In the genomic region with DNA sequence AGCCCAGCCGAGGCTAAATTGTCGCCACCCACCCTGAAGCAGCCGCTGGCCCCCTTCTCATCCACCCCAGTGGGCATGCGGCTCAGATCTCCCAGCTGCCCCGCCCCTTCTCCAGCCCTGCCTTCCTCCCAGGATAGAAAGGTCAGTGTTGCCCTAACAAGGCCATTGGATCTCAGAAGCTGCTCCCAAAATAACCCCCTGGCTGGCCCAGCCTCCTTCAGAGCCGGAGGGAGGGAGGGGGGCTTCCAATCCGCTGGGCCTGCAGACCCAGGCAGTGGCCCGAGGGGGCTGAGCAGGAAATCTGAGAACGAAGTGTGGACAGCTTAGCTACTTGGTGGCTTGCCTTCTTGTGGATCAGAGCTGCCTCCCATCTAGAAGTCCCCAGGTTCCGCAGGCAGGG, we compare ENCODE assay signal across 7 mouse cellular contexts. TPM values are rescaled to one million over a fixed set of nuclear protein-coding genes. Genes with fewer than 3 reads are reported as not detected.
A peak's percentile ranks its signal among the peaks of the same experiment; 100 is the strongest.
DNase-seq lines count a peak whose midpoint lies in the region; ATAC-seq and TF ChIP-seq lines count a peak whose summit lies in the region.

Jph2 (minus strand) TSS at position 89 of the 400 bp plus-strand sequence.

- peak within 1 kb of the TSS; percentile 80 for H3K4me2 ChIP-seq in heart, embryonic 14.5 days (ENCODE audit: low read length)
- H3K4me2 ChIP-seq in limb, embryonic 15.5 days, result peak within 1 kb of the TSS; percentile 32

- H3K27ac ChIP-seq in heart, embryonic 14.5 days (replicated peaks in 1 of 2; ENCODE audit: control insufficient read depth in 1 of 2, insufficient read depth in 1 of 2, low read depth in 2 of 2, low read length in 2 of 2), result peak within 1 kb of the TSS; percentile 95 to 98
- H3K27ac ChIP-seq in limb, embryonic 15.5 days, result 0 out of 2 replicates have a peak within 1 kb of the TSS, but pooled peaks have one; percentile 27
- H3K27ac ChIP-seq in small intestine, adult 2 months (ENCODE audit: insufficient read depth, low read depth, low read length), result peak within 1 kb of the TSS; percentile 56

- peak; percentile 87 for ATAC-seq in heart, embryonic 14.5 days (ENCODE audit: insufficient number of reproducible peaks, insufficient read depth, low FRiP score, low read depth)
- peak; percentile 59; the same call in 1 of the 2 replicates for ATAC-seq in limb, embryonic 15.5 days (ENCODE audit: insufficient number of reproducible peaks, low FRiP score, low TSS enrichment, low read depth)
- ATAC-seq in erythroblast, adult 5-6 weeks (replicated peaks; ENCODE audit: low FRiP score, poor library complexity, severe bottlenecking), result no peak

- H3K36me3 ChIP-seq in heart, embryonic 14.5 days (ENCODE audit: control insufficient read depth, insufficient read depth, low read length), result no peaks in the 10 kb centered on the region
- no peaks in the 10 kb centered on the region for H3K36me3 ChIP-seq in limb, embryonic 15.5 days
- no peaks in the 10 kb centered on the region for H3K36me3 ChIP-seq in small intestine, adult 2 months (ENCODE audit: control insufficient read depth, insufficient read depth, low read length)

- peak within 1 kb of the TSS; percentile 76 to 91 for H3K4me3 ChIP-seq in heart, embryonic 14.5 days (ENCODE audit: control insufficient read depth in 1 of 2, insufficient read depth in 1 of 2, low read depth in 1 of 2, low read length in 2 of 2)
- H3K4me3 ChIP-seq in limb, embryonic 15.5 days, result peak within 1 kb of the TSS; percentile 15
- peak within 1 kb of the TSS; percentile 59 for H3K4me3 ChIP-seq in small intestine, adult 2 months (ENCODE audit: low read depth, low read length)

- no peak for TF ChIP-seq CTCF in small intestine, adult 2 months (IDR thresholded peaks at IDR 0.05; ENCODE audit: extremely low read depth, insufficient read length, insufficient replicate concordance, low read depth, low read length)

- H3K4me1 ChIP-seq in heart, embryonic 14.5 days (ENCODE audit: control insufficient read depth in 2 of 2, insufficient read depth in 2 of 2, low read length in 2 of 2), result peaks cover 14 to 18% of the 10 kb centered on the region in 2 experiments
- peaks cover 14% of the 10 kb centered on the region for H3K4me1 ChIP-seq in limb, embryonic 15.5 days
- no peaks in the 10 kb centered on the region for H3K4me1 ChIP-seq in small intestine, adult 2 months (ENCODE audit: control insufficient read depth, insufficient read depth, insufficient read length, low read length)

- DNase-seq in adrenal gland, adult 8-10 months, result peak; percentile 33
- DNase-seq in embryo, embryonic 11.5 days (ENCODE audit: low read depth, low spot score), result peak; percentile 26
- DNase-seq in thymus, postnatal 25 days, result no peak

- no peaks in the 10 kb centered on the region for H3K9me3 ChIP-seq in heart, embryonic 14.5 days (ENCODE audit: control insufficient read depth, low read length)
- H3K9me3 ChIP-seq in limb, embryonic 15.5 days, result no peaks in the 10 kb centered on the region

- WGBS in heart, embryonic 14.5 days, result 1% methylated on average over 10 of the region's 10 CpGs
- WGBS in limb, embryonic 15.5 days, result 4% methylated on average over 10 of the region's 10 CpGs
- WGBS in small intestine, adult 2 months, result 28% methylated on average over 10 of the region's 10 CpGs

- peak within 1 kb of the TSS; percentile 94 for H3K9ac ChIP-seq in heart, embryonic 14.5 days (ENCODE audit: low read length)
- H3K9ac ChIP-seq in limb, embryonic 15.5 days, result no peak within 1 kb of the TSS

- H3K27me3 ChIP-seq in heart, embryonic 14.5 days (ENCODE audit: control insufficient read depth, insufficient read depth, low read length), result no peaks in the 10 kb centered on the region
- H3K27me3 ChIP-seq in limb, embryonic 15.5 days, result no peaks in the 10 kb centered on the region
- H3K27me3 ChIP-seq in small intestine, adult 2 months (ENCODE audit: control insufficient read depth, insufficient read depth, low read length), result no peaks in the 10 kb centered on the region

- no peak for TF ChIP-seq POLR2A in small intestine, adult 2 months (IDR thresholded peaks at IDR 0.05; ENCODE audit: low read depth, low read length)

RNA-seq across cellular contexts. Expression of gene Jph2, which starts in this region (rescaled TPM):
- total RNA-seq in adrenal gland, adult 8-10 months (2022), result 1 to 10 TPM; 3.7 to 7.1 (median 5.7) TPM
- polyA plus RNA-seq in heart, embryonic 14.5 days (2014; fragmentation: Nextera tagmentation; extraction: Ambion mirVana), result 25.5 and 29.4 TPM in 2 replicates
- polyA plus RNA-seq in limb, embryonic 15.5 days (2015; fragmentation: Nextera tagmentation; extraction: Ambion mirVana), result 2.9 and 4.5 TPM in 2 replicates
- 20.6 and 28.7 TPM in 2 replicates for polyA plus RNA-seq in small intestine, adult 2 months (2012; rRNA removed)
- total RNA-seq in erythroblast, adult 5-6 weeks (2015; ENCODE audit: low replicate concordance), result not detected in 2 replicates
- total RNA-seq in erythroblast, adult 5-6 weeks (2017; ENCODE audit: low replicate concordance), result 0.14 TPM in 1 of 2 replicates, not detected in the other

Comparison
In these comparisons a context has a peak if more than half of its experiments do, and no peak if none do; other contexts are left out.
1. RNA of gene Jph2 (total RNA-seq): 3.7 to 7.1 TPM in adrenal gland, adult 8-10 months; 0.14 TPM in erythroblast, adult 5-6 weeks; every median in the first group is over 4 times any median in the second.
2. H3K27ac ChIP-seq: peak in every context shown above with its lines; median percentile 96 in heart, embryonic 14.5 days; 56 in small intestine, adult 2 months; 27 in limb, embryonic 15.5 days.
3. H3K4me3 ChIP-seq: peak in every context shown above with its lines; median percentile 84 in heart, embryonic 14.5 days; 59 in small intestine, adult 2 months; 15 in limb, embryonic 15.5 days.